In genomic region chrX:101532347-101533221, GRCm38 (mm10) we compare ENCODE assay signal across 8 mouse cellular contexts. TPM values are rescaled to one million over a fixed set of nuclear protein-coding genes. Genes with fewer than 3 reads are reported as not detected.
A peak's percentile ranks its signal among the peaks of the same experiment; 100 is the strongest.
DNase-seq lines count a peak whose midpoint lies in the region; ATAC-seq and TF ChIP-seq lines count a peak whose summit lies in the region.

Taf1 (plus strand) TSS chrX:101532734.

- H3K27me3 ChIP-seq in hindbrain, postnatal 0 days (ENCODE audit: insufficient read depth, low read length): no peaks in the 10 kb centered on the region

- 27% methylated on average over 47 of the region's 47 CpGs for WGBS in hindbrain, postnatal 0 days

- H3K4me1 ChIP-seq in hindbrain, postnatal 0 days (ENCODE audit: insufficient read depth, low read length): no peaks in the 10 kb centered on the region

- ATAC-seq in common myeloid progenitor, adult 5-6 weeks (replicated peaks; ENCODE audit: low read depth, poor library complexity, severe bottlenecking): peak; percentile 98
- peak; percentile 99 for ATAC-seq in hindbrain, postnatal 0 days
- ATAC-seq in megakaryocyte, adult 5-6 weeks (ENCODE audit: poor library complexity, severe bottlenecking): peak; percentile 97

- H3K36me3 ChIP-seq in hindbrain, postnatal 0 days (ENCODE audit: insufficient read depth, low read length): no peaks in the 10 kb centered on the region; the same call in 1 of the 2 replicates

- DNase-seq in ZHBTc4 (ENCODE audit: low read depth, low spot score): peak; percentile 97
- peak; percentile 92 for DNase-seq in gastrocnemius, adult 2 months
- peak; percentile 95 for DNase-seq in hindbrain, postnatal 0 days (ENCODE audit: low spot score)
- peak; percentile 87 to 92 for DNase-seq in left cerebral cortex, adult 2 months (ENCODE audit: extremely low spot score in 1 of 2, low spot score in 2 of 2)
- peak; percentile 95 to 96 for DNase-seq in right cerebral cortex, adult 2 months (ENCODE audit: low spot score in 2 of 2)
- DNase-seq in urinary bladder, postnatal 14 days (ENCODE audit: low spot score): peak; percentile 91

- TF ChIP-seq CTCF in gastrocnemius, adult 2 months (IDR thresholded peaks at IDR 0.05): no peak
- TF ChIP-seq CTCF in hindbrain, postnatal 0 days (IDR thresholded peaks at IDR 0.05; ENCODE audit: low read depth): no peak
- TF ChIP-seq CTCF in left cerebral cortex, adult 2 months (IDR thresholded peaks at IDR 0.05): no peak

- peak within 1 kb of the TSS; percentile 61 for H3K9ac ChIP-seq in hindbrain, postnatal 0 days (replicated peaks; ENCODE audit: low read length)

- intact Hi-C loops in gastrocnemius, adult 2 months (cut with DNase I): no loop called here
- intact Hi-C loops in left cerebral cortex, adult 2 months (cut with DNase I): loop anchor here (5.0 kb wide), 1 partner anchor 115 kb away; no protein-coding TSS in a partner anchor

- H3K27ac ChIP-seq in gastrocnemius, adult 2 months: peak within 1 kb of the TSS; percentile 85
- H3K27ac ChIP-seq in hindbrain, postnatal 0 days: peak within 1 kb of the TSS; percentile 79
- H3K27ac ChIP-seq in left cerebral cortex, adult 2 months: peak within 1 kb of the TSS; percentile 67

- peak within 1 kb of the TSS; percentile 87 for H3K4me3 ChIP-seq in gastrocnemius, adult 2 months
- H3K4me3 ChIP-seq in hindbrain, postnatal 0 days (ENCODE audit: low read length): peak within 1 kb of the TSS; percentile 55
- peak within 1 kb of the TSS; percentile 53 for H3K4me3 ChIP-seq in left cerebral cortex, adult 2 months

- peak within 1 kb of the TSS; percentile 57 for H3K4me2 ChIP-seq in hindbrain, postnatal 0 days (ENCODE audit: low read depth, low read length)

- no peaks in the 10 kb centered on the region for H3K9me3 ChIP-seq in hindbrain, postnatal 0 days (ENCODE audit: low read length)

RNA-seq across cellular contexts. Expression of gene Taf1, which starts in this region (rescaled TPM):
- 80.9 and 87.4 TPM in 2 replicates for total RNA-seq in common myeloid progenitor, adult 5-6 weeks (2017)
- 10 to 100 TPM in 1 of 2 experiments, 1 to 10 TPM in 1; 8.3 to 11.0 TPM for total RNA-seq in gastrocnemius, adult 2 months (2021)
- 20.0 and 20.7 TPM in 2 replicates for total RNA-seq in hindbrain, postnatal 0 days (2014; rRNA removed)
- polyA plus RNA-seq in hindbrain, postnatal 0 days (2015; fragmentation: Nextera tagmentation; extraction: Ambion mirVana): 12.5 and 13.4 TPM in 2 replicates
- total RNA-seq in left cerebral cortex, adult 2 months (2021): 10 to 100 TPM; 53.2 to 53.5 TPM
- 36.5 and 37.6 TPM in 2 replicates for total RNA-seq in megakaryocyte, adult 5-6 weeks (2015)
- 46.7 and 56.9 TPM in 2 replicates for total RNA-seq in megakaryocyte, adult 5-6 weeks (2017)

Comparison
In these comparisons a context has a peak if more than half of its experiments do, and no peak if none do; other contexts are left out.
1. Peak in every context shown above with its lines: DNase-seq, ATAC-seq, H3K4me3 ChIP-seq and H3K27ac ChIP-seq.